19 mouse cellular contexts compared by ENCODE assay signal in genomic region chr12:54260502-54260901, GRCm38 (mm10). TPM values are rescaled to one million over a fixed set of nuclear protein-coding genes. Genes with fewer than 3 reads are reported as not detected.
DNase-seq lines count a peak whose midpoint lies in the region; ATAC-seq lines count a peak whose summit lies in the region.
"Had no signal": no experiment of that assay in that cellular context is flagged by ENCODE, and none has a peak within 500 bp of the region (broad histone marks: within the 10 kb centered on the region; RNA-seq: fewer than 3 reads in every experiment).

No protein-coding gene starts in this region.

- H3K4me1 ChIP-seq in lung, embryonic 16.5 days (replicated peaks; ENCODE audit: control insufficient read depth, insufficient read depth, low read length): peaks cover 24% of the 10 kb centered on the region
- H3K4me1 ChIP-seq in forebrain, embryonic 15.5 days: peaks cover 18% of the 10 kb centered on the region; the same call in 1 of the 2 replicates
- H3K4me1 ChIP-seq: hindbrain, embryonic 15.5 days had no signal

- no peaks in the 10 kb centered on the region for H3K27me3 ChIP-seq in lung, embryonic 16.5 days (ENCODE audit: control insufficient read depth, insufficient read depth, low read depth, low read length)
- H3K27me3 ChIP-seq in forebrain, embryonic 15.5 days: no peaks in the 10 kb centered on the region
- H3K27me3 ChIP-seq: embryonic facial prominence, embryonic 13.5 days; hindbrain, embryonic 15.5 days; limb, embryonic 15.5 days; midbrain, embryonic 12.5 days; neural tube, embryonic 15.5 days had no signal

- no peak overlapping the region for H3K4me3 ChIP-seq in lung, embryonic 16.5 days (ENCODE audit: low read length)
- H3K4me3 ChIP-seq in forebrain, embryonic 15.5 days: no peak overlapping the region
- H3K4me3 ChIP-seq: embryonic facial prominence, embryonic 13.5 days; heart, embryonic 13.5 days; hindbrain, embryonic 15.5 days; limb, embryonic 15.5 days; midbrain, embryonic 12.5 days; neural tube, embryonic 15.5 days had no signal

- DNase-seq in thymus, postnatal 14 days: peak; percentile 32
- no peak for DNase-seq in thymus, postnatal 25 days
- no peak for DNase-seq in right cerebral cortex, postnatal 4 days
- DNase-seq: adrenal gland, adult 8-10 months; cerebellum, adult 8-10 months; gastrocnemius, postnatal 10 days; heart, postnatal 36 days; kidney, adult 18-20 months; kidney, postnatal 25 days had no signal

- WGBS in lung, embryonic 16.5 days: 46% methylated on average over 6 of the region's 6 CpGs
- 82% methylated on average over 6 of the region's 6 CpGs for WGBS in forebrain, embryonic 15.5 days

- H3K9ac ChIP-seq in lung, embryonic 16.5 days (ENCODE audit: low read length): no peak overlapping the region
- H3K9ac ChIP-seq in forebrain, embryonic 15.5 days (replicated peaks): no peak overlapping the region
- H3K9ac ChIP-seq: embryonic facial prominence, embryonic 13.5 days; heart, embryonic 13.5 days; hindbrain, embryonic 15.5 days; limb, embryonic 15.5 days; midbrain, embryonic 12.5 days; neural tube, embryonic 15.5 days had no signal

- no peak overlapping the region for H3K4me2 ChIP-seq in lung, embryonic 16.5 days (ENCODE audit: low read depth, low read length)
- no peak overlapping the region for H3K4me2 ChIP-seq in forebrain, embryonic 15.5 days (replicated peaks)
- H3K4me2 ChIP-seq: embryonic facial prominence, embryonic 13.5 days; heart, embryonic 13.5 days; hindbrain, embryonic 15.5 days; limb, embryonic 15.5 days; midbrain, embryonic 12.5 days; neural tube, embryonic 15.5 days had no signal

- no peak overlapping the region for H3K27ac ChIP-seq in lung, embryonic 16.5 days (ENCODE audit: low read length)
- H3K27ac ChIP-seq in forebrain, embryonic 15.5 days (replicated peaks): no peak overlapping the region
- H3K27ac ChIP-seq: embryonic facial prominence, embryonic 13.5 days; heart, embryonic 13.5 days; hindbrain, embryonic 15.5 days; limb, embryonic 15.5 days; midbrain, embryonic 12.5 days; neural tube, embryonic 15.5 days had no signal

- H3K9me3 ChIP-seq in lung, embryonic 16.5 days (ENCODE audit: control insufficient read depth, low read length): no peaks in the 10 kb centered on the region; the same call in 1 of the 2 replicates
- H3K9me3 ChIP-seq in forebrain, embryonic 15.5 days: no peaks in the 10 kb centered on the region
- H3K9me3 ChIP-seq: embryonic facial prominence, embryonic 13.5 days; heart, embryonic 13.5 days; hindbrain, embryonic 15.5 days; limb, embryonic 15.5 days; midbrain, embryonic 12.5 days; neural tube, embryonic 15.5 days had no signal

- no peaks in the 10 kb centered on the region for H3K36me3 ChIP-seq in lung, embryonic 16.5 days (ENCODE audit: control insufficient read depth, insufficient read depth, low read length)
- no peaks in the 10 kb centered on the region for H3K36me3 ChIP-seq in forebrain, embryonic 15.5 days
- H3K36me3 ChIP-seq: embryonic facial prominence, embryonic 13.5 days; heart, embryonic 13.5 days; hindbrain, embryonic 15.5 days; limb, embryonic 15.5 days; midbrain, embryonic 12.5 days; neural tube, embryonic 15.5 days had no signal

- ATAC-seq in granulocyte monocyte progenitor cell, adult 5-6 weeks (replicated peaks; ENCODE audit: poor library complexity, severe bottlenecking): peak; percentile 43
- ATAC-seq in lung, embryonic 16.5 days (ENCODE audit: low read depth): peak; percentile 57
- 0 out of 2 replicates have a peak, but pooled peaks have one; percentile 31 for ATAC-seq in megakaryocyte-erythroid progenitor cell, adult 5-6 weeks (replicated peaks; ENCODE audit: low FRiP score, low TSS enrichment, poor library complexity, severe bottlenecking)
- no peak for ATAC-seq in forebrain, embryonic 15.5 days (replicated peaks)

RNA-seq across cellular contexts. Expression of gene Egln3, which starts 56.8 kb away (rescaled TPM):
- total RNA-seq in granulocyte monocyte progenitor cell, adult 5-6 weeks (2014; fragmentation: Nextera tagmentation): 40.2 and 52.0 TPM in 2 replicates
- total RNA-seq in granulocyte monocyte progenitor cell, adult 5-6 weeks (2017): 20.5 and 22.9 TPM in 2 replicates
- 23.0 and 27.2 TPM in 2 replicates for polyA plus RNA-seq in lung, embryonic 16.5 days (2015; fragmentation: Nextera tagmentation; extraction: Ambion mirVana)
- 1.1 TPM in 1 of 2 replicates, not detected in the other for total RNA-seq in megakaryocyte-erythroid progenitor cell, adult 5-6 weeks (2014; fragmentation: Nextera tagmentation)
- 0.76 TPM in 1 of 2 replicates, not detected in the other for total RNA-seq in megakaryocyte-erythroid progenitor cell, adult 5-6 weeks (2017)
- 7.1 and 7.7 TPM in 2 replicates for polyA plus RNA-seq in forebrain, embryonic 15.5 days (2015; fragmentation: Nextera tagmentation; extraction: Ambion mirVana)

Comparison
In these comparisons a context has a peak if more than half of its experiments do, and no peak if none do; other contexts are left out.
1. RNA of gene Egln3, which starts 56.8 kb away (total RNA-seq): 20.5 to 52.0 TPM in granulocyte monocyte progenitor cell, adult 5-6 weeks; 0.76 to 1.1 TPM in megakaryocyte-erythroid progenitor cell, adult 5-6 weeks; every median in the first group is over 10 times any median in the second.